Mouse (Mus musculus) cerebellum, adult 11-12 months (tissue): ENCODE measurements around the gene Sdhc.
"Not testable (repeated sequence)": the region's sequence is repeated elsewhere in the genome, so short reads cannot be mapped to it uniquely, and the experiment has no call there.

Experiments
- DNase-seq: peaks from one replicate; pipeline ENCODE4 v3.0.0; 2022

The Sdhc gene

DNA sequence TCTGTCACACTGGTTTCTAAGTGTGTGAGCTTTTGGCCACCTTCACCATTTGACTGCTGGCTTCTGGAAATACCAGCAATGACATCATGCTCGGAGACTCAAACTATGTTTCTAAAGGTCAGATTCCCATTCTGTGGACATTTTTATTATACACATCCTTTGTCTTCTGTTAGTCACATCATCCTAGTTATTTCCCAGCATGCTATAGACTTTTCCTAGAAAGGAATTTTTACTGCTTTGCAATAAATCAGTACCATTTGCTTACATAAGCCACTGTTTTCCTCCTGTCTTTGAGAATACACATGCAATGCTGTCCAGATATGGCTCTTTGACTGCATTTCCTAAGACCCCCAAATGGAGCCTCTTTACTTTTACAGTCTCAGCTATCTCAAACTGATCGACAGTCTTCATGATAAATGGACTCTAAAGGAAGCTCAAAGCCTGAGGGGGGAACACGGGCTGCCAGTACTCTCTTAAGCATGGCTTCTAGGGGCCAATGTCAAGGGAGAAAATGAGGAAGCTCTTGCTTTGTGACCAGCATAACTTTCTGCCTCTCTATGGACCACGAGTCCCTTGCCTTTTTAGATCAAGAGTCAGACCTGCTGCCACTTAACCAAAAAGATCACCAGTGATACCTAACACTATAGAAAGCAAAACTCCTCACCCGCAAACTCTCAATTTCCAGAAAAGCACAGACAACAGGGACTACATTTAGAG is 15.4 kb upstream of the Sdhc start:
- DNase-seq, result no peak

DNA sequence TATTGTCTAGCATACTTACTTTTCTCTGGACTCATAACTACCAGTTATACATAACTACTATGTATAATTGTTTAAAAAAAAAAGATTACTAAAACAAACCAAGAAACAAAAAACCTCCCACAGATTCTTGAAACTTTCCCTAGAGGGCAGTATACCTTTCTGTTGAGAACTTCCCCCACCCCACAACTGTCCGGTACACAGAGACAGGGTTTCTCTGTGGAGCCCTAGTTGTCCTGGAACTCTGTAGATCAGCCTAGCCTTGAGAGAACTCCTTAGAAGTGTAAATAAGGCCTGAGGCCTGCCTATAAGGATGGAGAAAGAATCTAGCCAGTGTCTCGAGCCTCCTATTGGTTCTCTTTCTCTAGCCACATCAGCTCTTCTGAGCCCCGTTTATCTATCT is 13.9 kb upstream of the Sdhc start:
- no peak for DNase-seq

DNA sequence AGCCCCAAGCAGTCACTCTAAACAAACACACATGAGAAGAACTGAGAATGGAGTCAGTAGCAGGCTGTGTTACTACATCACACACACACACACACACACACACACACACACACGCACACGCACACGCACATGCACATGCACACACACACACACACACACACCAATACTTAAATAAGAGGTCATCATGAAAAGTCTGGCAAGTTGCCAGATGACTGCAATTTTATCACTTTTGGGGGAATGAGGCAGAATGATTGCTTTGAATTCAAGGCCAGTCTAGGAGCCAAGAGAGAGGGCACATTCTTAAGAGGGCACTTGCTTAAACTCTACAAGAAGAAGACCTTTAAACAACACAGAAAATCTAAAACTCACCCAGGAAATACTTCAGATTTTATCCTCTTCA is 12.1 kb upstream of the Sdhc start:
- DNase-seq, result no peak

DNA sequence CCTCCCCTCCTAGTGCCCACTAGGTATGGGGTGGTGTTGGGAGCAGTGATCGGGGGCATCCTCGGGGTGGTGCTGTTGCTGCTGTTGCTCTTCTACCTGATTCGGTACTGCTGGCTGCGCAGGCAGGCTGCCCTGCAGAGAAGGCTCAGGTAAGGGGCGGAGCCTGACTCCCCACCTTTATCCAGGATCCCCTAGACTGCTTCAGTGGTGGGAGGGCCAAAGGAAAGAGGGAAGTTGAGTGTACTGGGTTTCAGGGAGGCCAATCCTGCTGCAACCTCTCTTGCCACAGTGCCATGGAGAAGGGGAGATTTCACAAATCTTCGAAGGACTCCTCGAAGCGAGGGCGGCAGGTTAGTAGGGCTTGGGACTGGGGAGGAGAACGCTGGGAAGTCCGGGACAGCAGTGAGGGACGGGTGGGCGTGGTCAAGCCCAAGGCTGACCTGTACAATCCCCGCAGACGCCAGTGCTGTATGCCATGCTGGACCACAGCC is 9.1 kb upstream of the Sdhc start:
- no peak for DNase-seq

DNA sequence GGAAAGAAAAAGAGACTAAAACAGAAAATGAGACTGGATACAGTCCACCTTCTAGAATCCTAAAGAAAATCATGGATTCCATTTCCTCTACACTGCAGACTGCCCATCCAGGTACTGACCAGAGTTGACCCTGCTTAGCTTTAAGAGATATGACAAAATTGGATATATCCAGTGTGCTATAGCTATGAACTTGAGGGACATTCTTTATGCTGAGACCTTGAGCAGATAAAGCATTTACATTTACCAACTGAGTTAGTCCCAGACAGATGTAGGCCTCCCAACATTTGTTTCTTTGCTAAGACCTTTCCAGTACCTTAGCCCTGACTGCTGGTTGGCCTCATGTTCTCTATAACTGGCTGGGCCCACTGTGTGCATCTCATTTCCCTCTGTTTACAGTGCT is 7.6 kb upstream of the Sdhc start:
- DNase-seq, result no peak

DNA sequence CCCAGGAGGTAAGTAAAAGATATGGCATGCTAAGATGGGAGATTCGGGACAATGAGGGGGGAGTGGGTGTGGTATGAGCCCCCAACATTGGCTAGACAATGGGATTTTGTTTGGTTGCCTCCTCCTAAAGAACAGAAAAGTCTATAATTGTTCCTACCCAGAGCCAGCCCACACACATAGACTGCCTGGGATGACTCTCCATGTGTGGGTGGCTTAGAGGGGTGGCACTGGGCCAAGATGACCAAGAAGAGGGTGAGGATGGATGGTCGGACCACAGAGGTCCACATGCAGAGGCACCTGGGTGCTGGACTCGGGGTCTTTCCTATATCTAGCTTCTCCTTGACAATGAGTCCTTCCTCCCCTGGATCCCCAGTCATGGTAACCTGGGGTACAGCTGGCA is 6.2 kb upstream of the Sdhc start:
- no peak for DNase-seq

DNA sequence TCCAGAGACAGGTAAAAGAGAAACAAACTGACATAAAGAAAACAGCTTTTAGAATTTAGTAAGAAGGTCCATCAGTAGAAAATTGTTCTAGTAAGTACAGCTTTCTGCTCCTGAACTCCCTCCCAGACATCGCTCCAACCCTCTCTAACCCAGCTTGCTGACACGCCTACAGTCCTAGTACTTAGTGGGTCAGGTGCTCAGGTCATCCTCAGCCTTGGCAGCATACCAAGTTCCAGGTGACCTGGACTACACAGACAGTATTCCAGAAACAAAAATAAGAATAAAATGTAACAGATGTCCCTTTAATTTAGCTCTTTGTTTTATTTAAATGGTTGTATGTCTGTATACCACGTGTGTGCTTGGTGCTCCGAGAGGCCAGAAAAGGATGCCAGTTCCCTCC is 1.6 kb upstream of the Sdhc start:
- peak; percentile 29 for DNase-seq

DNA sequence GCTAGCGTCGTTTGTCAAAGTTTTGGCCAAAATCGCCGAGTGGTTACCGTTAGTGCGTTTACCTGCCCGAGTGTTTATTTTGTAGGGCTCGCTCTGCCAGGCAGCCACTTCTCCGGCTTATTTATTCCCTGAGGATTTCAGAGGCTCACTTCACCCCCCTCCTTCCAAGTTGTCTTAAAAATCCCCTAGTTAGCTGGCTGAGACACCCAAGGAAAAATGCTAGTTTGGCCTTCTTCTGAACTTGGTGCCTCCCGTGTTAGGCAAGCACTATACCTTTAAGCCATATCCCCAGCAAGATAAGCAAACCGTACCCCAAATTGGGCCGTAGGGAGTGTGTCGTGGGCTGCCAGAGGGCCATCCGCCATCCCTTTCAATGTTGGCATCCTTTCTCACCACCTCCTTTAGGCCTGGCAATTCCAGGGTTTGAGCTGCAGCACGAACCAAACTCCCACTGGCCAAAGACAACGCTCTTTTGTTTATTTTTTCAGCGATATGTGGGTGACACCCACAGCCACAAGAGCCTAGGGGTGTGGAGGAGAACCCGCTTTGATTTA is 512 bp upstream of the Sdhc start:
- DNase-seq, result peak; percentile 62

DNA sequence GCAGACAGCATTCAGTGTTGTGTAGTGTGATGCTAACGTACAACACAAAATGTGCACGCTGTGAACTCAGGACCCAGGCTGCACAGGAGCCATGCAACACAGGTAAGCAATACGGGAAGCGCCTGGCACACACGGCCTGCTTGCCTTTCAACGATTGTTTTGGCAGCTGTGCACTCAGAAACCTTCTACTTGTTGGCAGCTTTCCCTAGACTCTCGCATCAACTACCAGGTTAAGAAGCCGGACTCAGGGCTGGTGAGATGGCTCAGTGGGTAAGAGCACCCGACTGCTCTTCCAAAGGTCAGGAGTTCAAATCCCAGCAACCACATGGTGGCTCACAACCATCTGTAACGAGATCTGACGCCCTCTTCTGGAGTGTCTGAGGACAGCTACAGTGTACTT is 7.4 kb downstream of the Sdhc start:
- peak; percentile 29 for DNase-seq

DNA sequence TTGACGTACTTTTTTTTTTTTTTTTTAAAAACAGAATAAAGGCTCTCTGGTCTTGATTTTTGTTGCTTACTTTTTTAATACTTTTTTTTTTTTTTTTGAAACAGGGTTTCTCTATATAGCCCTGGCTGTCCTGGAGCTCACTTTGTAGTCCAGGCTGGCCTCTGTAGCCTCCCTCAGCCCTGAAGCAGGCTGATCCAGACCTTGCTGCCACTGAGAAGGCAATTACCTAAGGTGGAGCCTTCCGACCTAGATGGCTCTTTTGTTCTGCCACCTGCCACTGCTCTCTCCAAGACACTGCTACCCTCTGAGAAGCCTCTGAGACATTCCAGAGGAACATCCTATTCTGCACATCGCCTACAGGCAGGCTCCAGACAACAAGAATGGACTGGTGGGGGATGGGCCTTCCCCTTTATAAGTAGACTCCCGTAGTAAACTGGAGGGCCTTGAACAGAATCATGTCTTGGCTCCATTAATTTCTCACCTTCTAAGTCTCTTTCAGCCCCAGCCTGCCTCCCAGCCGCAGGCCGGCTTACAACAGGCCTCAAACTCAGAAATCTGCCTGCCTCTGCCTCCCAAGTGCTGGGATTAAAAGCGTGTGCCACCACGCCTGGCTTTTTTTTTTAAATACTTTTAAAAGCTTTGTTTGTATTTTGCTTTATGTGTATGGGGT is 12.8 kb downstream of the Sdhc start:
- not testable (repeated sequence) for DNase-seq

DNA sequence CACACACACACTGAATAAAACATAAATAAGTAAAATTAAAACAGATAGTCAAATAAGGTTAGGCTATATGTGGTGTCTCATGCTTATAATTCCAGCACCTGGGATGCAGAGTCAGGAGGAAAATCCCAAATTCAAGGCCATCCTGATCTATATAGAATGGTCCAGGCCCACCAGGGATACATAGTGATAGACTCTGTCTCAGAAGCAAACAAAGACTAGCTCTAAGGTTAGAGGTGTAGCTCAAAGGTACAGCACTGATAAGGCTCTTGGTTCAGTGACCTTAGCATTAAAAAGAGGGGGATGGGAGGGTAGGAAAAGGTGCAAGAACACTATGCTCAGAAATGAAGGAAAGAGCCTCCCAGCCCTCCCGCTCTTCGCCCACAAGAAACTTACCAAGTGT is 14.8 kb downstream of the Sdhc start:
- no peak for DNase-seq

DNA sequence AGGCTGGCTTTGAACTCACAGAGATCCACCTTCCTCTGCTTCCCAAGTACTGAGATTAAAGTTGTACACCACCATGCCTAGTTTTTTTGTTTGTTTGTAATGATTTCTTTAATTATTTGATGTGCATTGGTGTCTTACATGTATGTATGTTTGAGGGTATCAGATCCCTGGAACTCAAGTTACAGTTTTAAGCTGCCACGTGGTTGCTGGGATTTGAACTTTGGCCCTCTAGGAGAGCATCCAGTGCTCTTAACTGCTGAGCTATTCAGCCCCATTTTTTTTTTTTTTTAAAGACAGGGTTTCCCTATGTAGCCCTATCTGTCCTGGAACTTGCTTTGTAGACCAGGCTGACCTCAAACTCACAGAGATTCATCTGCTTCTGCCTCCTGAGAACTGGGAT is 19.4 kb downstream of the Sdhc start:
- no peak for DNase-seq

DNA sequence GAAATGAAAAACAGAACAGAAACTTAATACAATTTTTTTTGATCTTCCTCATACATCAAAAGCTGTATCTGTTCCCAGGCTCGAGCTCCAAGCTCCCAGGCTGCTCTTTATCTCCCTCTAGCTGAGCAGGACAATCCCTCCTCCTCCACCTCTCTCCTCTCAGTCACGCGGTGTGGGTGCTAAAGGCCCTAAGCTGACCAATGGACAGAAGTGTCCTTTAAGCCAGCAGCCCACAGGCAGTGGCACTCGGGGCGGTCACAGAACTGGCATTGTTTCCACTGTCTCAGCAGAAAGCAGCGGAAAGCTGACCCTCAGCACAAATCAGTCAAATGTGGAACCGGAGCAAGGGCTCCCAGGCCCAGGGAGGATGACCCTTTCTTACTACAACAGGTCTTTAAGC is 21.2 kb downstream of the Sdhc start:
- no peak for DNase-seq

DNA sequence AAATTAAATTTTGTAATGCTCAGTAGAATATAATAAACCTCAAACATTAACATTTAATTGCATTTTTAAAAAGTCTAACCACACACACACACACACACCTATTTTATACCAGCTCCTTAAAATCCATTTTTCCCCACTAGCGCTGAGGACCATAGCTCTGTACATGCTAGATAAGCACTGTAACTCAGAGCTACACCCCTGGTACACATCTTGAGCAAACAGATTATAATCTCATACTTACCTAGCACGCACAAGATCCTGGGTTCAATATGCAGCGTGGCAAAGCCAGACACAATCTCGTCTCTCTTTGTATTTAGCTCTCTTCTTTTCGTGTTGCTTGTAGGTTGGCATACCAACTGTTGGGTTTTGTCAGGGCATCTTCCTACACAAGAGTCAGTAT is 26.0 kb downstream of the Sdhc start:
- no peak for DNase-seq

DNA sequence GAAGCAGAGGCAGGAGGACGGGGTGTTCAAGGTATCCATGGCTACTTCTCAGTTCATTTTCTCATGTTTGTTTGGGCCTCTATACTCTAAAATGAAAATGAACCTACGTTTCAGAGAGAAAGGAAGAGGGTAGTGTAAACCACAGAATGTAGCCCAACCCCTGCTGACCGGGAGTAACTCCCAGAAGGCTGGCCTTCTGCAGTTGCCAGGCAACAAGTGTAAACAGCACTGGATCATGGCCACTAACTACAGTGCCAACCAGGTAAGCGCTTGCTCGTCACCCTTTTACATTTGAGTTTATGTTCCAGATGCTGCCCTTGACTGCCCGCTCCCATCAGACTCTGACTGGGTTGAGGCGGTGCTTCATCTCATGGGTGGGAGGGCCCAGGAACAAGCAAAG is 27.5 kb downstream of the Sdhc start:
- no peak for DNase-seq

DNA sequence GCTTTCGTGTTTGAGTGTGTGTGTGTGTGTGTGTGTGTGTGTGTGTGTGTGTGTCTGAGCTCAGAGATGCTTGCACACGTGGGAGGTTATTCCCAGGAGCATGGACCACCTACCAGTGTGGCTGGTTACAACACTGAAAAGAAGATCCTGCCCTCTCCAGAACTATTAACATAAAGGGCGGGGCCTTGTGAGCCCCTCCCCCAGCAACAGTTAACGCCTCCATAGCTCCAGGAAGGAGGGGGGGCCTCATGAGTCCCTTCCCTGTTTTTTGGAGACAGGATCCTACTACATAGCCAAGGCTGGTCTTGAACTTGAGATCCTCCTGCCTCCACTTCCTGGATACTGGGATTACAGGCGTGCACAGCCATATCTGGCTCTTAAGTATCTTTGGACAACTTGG is 28.6 kb downstream of the Sdhc start:
- no peak for DNase-seq

DNA sequence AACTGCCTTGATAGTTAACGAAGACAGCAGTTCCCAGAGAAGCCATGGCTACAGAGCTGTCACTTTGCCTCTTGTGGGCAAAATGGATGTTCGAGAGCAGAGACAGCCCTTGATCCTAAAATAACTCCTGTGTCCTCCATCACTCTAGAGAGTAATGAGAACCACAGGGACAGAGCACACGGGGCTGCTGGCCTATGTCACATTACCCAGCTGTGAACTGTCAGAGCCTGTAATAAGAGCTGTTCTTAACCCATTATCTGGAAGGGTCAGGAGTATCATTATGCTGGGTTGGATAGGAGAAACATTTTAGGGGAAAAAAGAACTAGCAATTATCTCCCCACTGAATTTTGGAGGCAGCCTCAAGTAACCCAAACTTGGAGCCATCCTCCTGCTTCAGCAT is 29.5 kb downstream of the Sdhc start:
- no peak for DNase-seq

DNA sequence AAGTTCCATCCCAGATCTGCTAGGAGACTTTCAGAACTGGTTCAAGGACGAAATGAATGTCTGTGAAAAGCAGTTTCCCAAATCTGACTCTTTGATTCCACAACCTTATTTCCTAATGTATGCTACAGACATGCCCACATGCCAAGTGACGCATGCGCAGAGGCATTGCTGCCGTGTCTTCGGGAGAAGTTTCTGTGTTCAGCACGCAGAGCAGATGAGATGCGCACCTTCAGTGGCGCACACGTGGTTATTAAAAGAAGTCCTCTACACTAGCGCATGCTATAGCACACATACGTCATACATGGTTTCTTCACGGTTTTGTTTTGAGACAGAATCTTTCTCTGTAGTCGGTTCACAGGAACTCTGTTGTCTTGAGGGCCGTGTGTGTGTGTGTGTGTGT is 31.0 kb downstream of the Sdhc start:
- no peak for DNase-seq

DNA sequence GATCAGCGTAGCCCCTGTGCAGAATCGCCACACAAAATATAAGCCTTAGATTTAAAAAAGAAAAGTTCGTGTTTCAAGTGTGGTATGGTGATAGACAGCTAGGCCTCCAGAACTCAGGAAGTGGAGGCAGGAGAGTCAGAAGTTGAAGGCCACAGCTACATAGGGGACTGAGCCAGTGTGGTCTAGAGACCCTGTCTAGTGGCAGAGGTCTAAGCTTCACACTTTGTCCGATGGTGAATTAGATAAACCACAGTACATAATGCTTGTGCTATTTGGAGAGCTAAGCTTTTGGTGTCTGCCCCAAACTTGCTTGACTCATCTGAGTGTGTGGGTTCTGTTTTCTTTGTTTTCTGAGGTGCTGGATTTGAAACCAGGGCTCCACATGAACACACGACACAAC is 31.4 kb downstream of the Sdhc start:
- DNase-seq, result no peak

DNA sequence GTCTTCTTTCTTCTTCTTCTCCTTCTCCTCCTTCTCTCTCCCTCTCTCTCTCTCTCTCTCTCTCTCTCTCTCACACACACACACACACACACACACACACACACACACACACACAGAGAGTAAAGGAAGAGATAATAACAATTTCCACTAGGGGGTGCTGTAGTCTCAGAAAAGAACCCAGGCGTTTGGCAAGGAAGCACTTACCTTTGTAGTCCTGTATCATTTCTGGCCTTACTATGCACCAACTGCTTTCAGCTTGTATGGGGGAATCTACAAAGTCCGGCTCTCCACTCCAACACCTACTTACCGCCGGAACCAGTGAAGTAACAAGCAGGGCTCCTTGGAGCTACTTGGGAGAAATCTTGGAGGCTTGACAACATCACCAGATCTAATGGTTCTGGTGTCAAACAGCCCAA is 32.1 kb downstream of the Sdhc start:
- DNase-seq, result peak; percentile 51

DNA sequence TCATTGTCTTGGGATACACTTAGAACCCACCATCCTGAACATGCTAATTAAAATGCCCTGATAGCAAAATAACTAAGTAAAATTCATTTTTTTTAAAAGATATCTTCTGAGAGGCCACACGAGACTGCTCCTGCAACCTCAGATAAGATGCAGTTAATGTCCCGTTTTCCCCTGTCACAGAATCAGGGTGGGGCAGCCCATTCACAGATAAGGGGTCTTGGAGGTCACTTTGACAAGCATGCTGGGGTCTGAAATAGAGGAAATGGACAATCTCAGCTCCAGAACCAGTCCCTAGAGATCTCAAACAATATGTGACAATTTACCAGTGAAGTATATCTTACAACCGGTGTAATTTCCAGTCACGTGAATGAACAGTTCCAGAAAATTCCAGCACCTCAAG is 34.1 kb downstream of the Sdhc start:
- no peak for DNase-seq

DNA sequence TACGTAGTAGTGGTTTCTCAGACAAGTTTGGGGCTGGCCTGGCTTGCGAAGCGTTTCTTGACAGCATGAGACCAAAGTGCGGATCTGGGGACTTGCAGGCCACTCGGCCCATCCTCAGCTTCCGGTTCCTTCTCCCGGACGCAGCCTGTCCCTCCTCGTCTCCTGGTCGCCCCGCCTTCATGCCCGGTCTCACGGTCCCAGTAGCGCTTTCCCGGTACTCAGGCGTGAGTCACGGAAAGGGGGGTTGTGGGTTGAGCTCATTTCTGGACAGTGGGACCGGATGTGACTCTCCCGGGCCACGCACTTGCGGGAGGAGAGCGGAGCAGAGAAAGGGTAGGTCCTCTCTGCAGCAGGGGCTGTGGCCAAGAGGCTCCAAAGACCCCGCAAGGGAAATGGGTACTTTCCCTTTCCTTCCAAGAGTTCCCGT is 36.5 kb downstream of the Sdhc start, which contains the start of gene Cfap126:
Gene Cfap126, plus strand, starts transcription at position 46 of the 427 bp plus-strand sequence.
- DNase-seq, result peak; percentile 84

DNA sequence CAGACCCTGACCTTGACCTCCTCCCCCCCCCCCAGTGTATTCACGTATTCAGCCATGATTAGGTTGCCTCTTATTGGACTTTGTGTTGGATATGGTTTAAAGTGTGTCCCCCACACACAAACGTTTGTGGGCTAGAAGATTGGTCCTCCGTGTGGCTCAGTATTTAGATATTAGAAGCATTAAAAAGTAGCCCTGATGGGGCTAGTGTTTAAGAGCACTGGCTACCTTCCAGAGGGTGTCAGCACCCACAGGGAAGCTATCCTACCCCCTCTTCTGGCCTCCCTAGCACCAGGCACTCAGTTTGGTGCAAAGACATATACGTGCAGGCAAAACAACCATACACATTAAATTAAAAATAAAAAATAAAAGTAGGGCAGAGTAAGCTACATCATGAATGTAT is 37.4 kb downstream of the Sdhc start:
- no peak for DNase-seq
